Mouse (Mus musculus) cerebellum, adult 2 months (tissue): ENCODE measurements at regions not wholly inside any gene's neighbourhood (a gene's known extent, or its start where the extent isn't known, plus 50 kb on each side); places are given as distances from the start of the nearest gene placed in this dataset.

Experiments used
- CTCF ChIP-seq: fragments of 200-500 bp; IDR thresholded peaks from 2 replicates; pipeline ENCODE4 v1.5.1; 2011; ENCODE audit warnings: low read depth, mild to moderate bottlenecking, control low read depth, low read length, moderate library complexity, borderline replicate concordance; ENCODE audit not compliant: insufficient read depth
- POLR2A ChIP-seq: fragments of 200-500 bp; IDR thresholded peaks from 2 replicates; pipeline ENCODE4 v1.6.1; 2011; ENCODE audit warnings: low read length, control low read depth, borderline replicate concordance; ENCODE audit not compliant: insufficient read depth

- TF ChIP-seq POLR2A: no peak
- no peak for TF ChIP-seq CTCF
These were observed 124.1 kb upstream of the Unc5b start for GRCm38 (mm10) chr10:60955467-60955866.
